Mouse (Mus musculus): ENCODE measurements around the gene Mroh3. TPM values are rescaled to one million over a fixed set of nuclear protein-coding genes. Genes with fewer than 3 reads are reported as not detected.

Mroh3 gene
- total RNA-seq, 2 experiments from 2014 or later, result not detected

DNA sequence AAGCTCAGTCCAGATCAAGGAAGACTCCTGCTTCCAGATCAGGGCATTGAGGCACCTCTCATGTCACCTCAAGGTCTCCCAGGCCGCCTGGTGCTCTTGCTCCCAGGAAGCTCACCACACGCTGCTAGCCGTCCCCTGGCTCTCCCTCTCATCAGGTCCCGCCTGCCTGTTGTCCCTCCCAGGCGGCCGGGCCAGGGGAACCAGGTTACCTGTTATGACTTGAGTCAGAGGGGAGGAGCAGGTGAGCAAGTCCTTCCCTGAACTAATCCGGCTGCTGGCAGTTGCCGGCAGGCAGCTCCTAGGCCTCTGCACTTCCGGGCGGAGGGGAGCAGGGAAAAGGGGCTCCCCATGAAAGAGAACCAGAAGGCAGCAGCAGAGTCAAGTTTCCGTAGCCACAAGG, 17.6 kb upstream of the Mroh3 start:
- ATAC-seq (replicated peaks; ENCODE audit: low FRiP score, poor library complexity, severe bottlenecking), result no peak

DNA sequence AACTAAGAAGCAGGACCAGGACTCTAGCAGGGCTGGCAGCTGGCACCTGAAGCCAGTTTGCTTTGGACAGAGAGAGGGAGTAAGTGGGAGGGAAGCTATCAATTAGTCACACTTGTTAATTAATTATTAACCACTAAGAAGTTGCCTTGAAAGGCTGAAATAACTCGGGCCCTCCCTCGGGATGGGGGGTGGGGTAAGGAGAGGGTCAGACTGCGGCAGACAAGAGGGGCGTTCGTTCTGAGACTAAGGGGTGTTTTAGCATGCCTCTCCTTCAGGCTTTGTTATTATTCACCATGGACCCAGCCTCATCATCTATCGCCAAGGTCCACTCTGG, 16.4 kb upstream of the Mroh3 start:
- no peak for ATAC-seq (replicated peaks; ENCODE audit: low FRiP score, poor library complexity, severe bottlenecking)

- no peak for ATAC-seq (replicated peaks; ENCODE audit: low FRiP score, poor library complexity, severe bottlenecking)
Measured at GRCm38 (mm10) chr1:136228328-136229039, 15.9 kb upstream of the Mroh3 start.

- ATAC-seq (replicated peaks; ENCODE audit: low FRiP score, poor library complexity, severe bottlenecking), result no peak
Measured at GRCm38 (mm10) chr1:136227870-136228269, 15.2 kb upstream of the Mroh3 start.

DNA sequence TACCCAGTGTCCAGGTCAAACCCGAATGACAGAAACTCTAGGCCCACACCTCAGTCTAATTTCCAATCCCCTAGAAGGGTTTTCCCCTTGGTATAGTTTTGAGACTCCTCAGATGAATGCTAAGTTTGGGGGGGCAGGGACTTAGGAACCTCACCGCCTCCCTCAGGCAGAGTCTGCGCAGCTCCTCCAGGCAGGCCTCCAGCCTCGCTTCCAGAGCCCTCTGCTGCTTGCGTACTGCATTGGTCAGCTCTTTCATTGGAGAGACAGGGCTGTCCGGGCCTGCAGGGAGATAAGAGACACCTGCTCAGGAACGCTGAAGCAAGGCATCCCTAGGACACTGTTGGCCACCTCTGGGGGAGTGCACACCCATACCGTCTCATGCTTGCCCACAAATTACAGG, 14.0 kb upstream of the Mroh3 start:
- ATAC-seq (replicated peaks; ENCODE audit: low FRiP score, poor library complexity, severe bottlenecking), result no peak

- no peak for ATAC-seq (replicated peaks; ENCODE audit: low FRiP score, poor library complexity, severe bottlenecking)
Measured at GRCm38 (mm10) chr1:136225846-136226245, 13.2 kb upstream of the Mroh3 start.

DNA sequence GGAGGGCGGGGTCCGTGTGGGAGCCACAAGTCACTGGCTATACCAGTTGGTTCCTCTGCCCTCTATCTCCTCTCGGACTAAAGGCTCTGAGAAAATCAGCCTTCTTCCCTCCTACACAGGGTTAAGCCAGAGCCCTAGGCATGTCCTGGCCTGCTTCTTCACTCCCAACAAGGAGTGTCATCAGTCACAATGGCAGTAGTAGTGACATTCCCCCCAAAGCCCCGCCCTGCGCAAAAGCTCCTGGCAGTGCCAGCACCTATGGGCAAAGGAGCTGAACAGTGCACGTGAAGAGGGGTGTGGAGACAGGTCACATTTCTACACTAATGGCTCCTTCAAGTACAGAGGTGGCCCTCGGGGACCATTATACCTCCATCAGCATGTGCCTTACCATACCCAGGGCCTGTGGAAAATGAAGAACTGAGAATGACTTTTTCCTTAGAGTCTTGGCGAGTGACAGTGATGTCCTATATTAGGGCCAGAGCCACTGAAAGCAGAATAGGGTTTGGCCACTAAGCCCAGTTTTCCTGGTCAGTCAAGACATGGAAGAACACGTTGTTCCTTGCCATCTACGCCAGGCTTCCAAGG, 11.2 kb upstream of the Mroh3 start:
- ATAC-seq (replicated peaks; ENCODE audit: low FRiP score, poor library complexity, severe bottlenecking), result no peak

DNA sequence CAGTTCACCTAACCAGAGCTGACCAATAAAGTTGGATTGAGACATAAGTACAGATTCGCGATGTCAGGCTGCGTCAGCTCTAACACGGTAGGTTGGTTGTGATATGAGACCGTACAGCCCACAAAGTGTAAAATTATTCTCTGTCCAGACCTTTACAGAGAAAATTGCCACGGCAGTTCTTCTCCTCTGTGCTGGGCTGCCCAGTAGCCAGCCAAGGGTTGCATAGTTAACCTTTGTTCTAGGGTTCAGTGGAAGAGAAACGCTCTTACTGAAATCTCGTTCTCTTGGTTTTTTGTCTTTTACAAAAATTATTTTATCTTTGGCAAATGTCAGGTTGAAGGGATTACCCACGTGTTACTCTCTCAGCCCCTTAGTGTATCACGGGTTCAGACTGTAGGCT, 9.8 kb upstream of the Mroh3 start:
- no peak for ATAC-seq (replicated peaks; ENCODE audit: low FRiP score, poor library complexity, severe bottlenecking)

DNA sequence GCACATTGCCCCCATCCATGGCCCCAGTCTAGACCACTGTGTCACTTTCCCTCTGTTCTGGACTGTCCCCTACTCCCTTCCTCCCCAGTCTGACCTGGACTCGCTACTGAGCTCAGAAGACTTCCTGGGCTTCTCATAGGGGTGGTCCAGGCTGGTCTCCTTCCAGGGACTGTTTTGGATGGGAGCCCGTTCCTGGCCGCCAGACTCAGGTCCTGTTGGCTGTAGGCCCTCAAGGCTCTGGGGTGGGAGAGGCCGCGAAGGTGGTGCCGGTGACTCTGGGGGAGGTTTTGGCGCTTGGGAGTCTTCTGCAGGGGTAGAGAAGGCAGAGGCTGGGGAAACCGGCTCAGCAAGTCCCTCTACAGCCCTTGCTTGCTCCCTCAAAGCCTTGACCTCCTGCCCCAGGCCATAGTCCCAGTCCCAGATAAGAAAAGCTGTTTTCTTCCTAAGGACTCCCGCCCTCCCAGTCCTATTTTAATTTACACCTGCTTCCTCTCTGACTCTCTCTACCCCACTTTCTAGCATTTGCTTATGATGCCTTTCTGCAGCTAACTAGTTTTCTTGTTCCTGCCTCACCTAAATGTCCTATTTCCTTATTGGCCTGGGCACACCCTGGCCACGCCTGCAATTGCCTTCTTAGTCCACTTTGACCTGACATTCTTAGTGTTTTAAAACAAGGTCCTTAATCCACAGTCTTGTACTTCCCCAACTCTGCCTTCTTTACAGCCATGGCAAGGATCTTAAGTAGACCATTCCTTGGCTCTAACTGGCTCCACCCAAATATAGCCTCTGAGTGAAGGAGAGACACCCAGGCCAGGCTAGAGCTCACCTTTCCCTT, 7.6 kb upstream of the Mroh3 start:
- ATAC-seq (replicated peaks; ENCODE audit: low FRiP score, poor library complexity, severe bottlenecking), result no peak

GRCm38 (mm10) chr1:136214304-136214703, 1.7 kb upstream of the Mroh3 start:
- ATAC-seq (replicated peaks; ENCODE audit: low FRiP score, poor library complexity, severe bottlenecking), result no peak

- no peak for ATAC-seq (replicated peaks; ENCODE audit: low FRiP score, poor library complexity, severe bottlenecking)
Measured at GRCm38 (mm10) chr1:136190033-136190432, 22.6 kb downstream of the Mroh3 start.

GRCm38 (mm10) chr1:136179511-136180001, 33.1 kb downstream of the Mroh3 start:
- ATAC-seq (replicated peaks; ENCODE audit: low FRiP score, poor library complexity, severe bottlenecking), result peak; percentile 40

DNA sequence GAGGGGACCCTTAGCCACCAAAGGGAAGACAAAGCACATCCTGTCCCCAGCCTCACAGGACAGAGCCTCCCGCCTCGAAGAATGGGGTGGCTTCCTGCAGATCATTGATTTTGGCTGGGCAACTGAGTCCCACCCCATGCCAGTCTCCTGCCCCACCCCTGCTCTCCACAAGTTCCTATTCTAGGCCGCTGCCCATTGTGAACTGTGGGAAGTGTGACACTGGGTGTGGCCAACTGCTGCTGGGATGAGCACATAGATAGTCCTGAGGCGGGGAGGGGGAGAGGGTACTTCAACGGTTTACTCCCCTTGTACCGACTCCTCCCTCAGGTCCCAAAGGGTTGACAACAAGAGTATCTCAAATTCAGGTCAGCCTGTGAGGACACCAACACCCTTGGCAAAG, 33.9 kb downstream of the Mroh3 start:
- ATAC-seq (replicated peaks; ENCODE audit: low FRiP score, poor library complexity, severe bottlenecking), result no peak

DNA sequence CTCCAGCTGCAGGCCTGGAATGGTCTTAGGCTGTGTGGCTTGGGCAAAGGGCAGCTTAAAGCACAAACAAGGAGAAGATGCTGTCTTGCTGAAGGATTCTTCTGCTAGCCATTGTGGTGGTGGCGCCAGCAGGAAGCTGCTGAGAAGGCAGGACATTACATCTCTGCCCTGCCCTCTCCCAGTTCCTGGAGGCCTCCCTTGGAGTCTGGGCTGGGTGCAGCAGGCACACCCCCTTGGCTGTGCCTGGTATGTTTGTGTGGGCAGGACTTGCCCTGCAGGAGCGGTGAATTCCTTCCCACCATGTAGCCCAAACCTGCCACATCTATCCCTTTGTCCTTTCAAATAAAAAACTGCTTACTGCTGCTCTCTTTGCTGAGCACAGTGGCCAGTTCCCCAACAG, 35.5 kb downstream of the Mroh3 start:
- no peak for ATAC-seq (replicated peaks; ENCODE audit: low FRiP score, poor library complexity, severe bottlenecking)

DNA sequence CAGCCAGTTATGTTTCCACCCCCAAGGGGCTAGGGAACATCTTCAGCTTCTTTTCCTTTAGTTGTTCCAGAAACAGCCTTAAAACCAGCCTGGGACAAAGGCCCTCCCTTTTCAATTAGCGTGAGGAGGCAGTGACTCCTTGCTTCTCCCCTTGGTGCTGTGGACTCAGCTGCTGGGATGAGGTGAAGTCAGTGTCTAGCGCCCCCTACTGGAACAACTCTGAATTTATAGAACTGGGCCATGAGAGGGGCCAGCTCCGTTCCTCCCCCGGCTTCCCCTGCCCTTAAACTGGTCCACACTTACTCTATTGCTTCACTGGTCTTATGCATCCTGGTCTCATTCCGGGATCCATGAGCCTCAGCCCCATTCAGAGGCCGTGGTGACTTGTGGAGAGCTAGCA, 37.4 kb downstream of the Mroh3 start:
- peak; percentile 56 for ATAC-seq (replicated peaks; ENCODE audit: low FRiP score, poor library complexity, severe bottlenecking)

GRCm38 (mm10) chr1:136174101-136174606, 38.5 kb downstream of the Mroh3 start:
- no peak for ATAC-seq (replicated peaks; ENCODE audit: low FRiP score, poor library complexity, severe bottlenecking)

GRCm38 (mm10) chr1:136172696-136173095, 39.9 kb downstream of the Mroh3 start:
- no peak for ATAC-seq (replicated peaks; ENCODE audit: low FRiP score, poor library complexity, severe bottlenecking)

- peak; percentile 48; the same call in 1 of the 2 replicates for ATAC-seq (replicated peaks; ENCODE audit: low FRiP score, poor library complexity, severe bottlenecking)
Measured at GRCm38 (mm10) chr1:136170109-136170508, 42.5 kb downstream of the Mroh3 start.

DNA sequence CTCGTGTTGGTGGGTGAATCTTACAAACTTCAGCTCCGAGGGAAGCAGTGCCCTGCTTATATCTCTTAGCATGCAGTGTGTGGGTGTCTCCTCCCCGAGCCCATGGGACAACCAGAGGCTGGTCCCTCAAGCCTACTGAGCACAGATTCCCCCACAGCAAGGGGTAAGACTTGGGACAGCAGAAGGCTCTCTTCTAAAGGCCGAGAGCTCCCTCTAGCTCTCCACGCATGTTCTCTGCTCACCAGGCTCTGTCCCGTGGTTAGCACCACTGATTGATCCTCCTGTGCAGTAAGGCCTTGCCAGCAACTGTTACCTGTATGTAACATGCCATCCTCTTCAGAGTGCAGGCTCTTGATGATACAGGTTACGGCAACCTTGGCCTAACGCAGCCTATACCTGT, 45.0 kb downstream of the Mroh3 start:
- ATAC-seq (replicated peaks; ENCODE audit: low FRiP score, poor library complexity, severe bottlenecking), result no peak

DNA sequence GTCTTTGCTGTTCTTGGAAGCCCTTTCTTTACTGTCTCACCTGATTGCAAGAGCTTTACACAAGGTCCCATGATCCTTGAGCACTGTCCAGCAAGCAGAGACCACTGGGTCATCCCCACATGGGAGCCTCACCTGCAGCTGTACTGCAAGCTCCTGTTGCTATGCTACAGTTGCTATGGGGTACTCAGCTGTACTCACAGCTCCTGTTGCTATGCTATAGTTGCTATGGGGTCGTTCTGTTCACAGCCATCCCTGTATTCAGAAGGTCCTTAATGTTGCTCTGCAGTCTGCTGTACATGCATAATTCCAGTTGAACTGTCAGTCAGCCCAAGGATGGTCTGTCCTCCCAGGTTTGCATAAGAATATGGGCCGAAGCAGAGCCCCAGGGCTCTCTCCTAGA, 47.2 kb downstream of the Mroh3 start:
- ATAC-seq (replicated peaks; ENCODE audit: low FRiP score, poor library complexity, severe bottlenecking), result no peak
